Mouse (Mus musculus): ENCODE measurements around the gene Taf3.

- TF ChIP-seq CTCF (IDR thresholded peaks at IDR 0.05; ENCODE audit: borderline replicate concordance, insufficient read depth, low read depth, low read length) (no peak), POLR2A (IDR thresholded peaks at IDR 0.05; ENCODE audit: borderline replicate concordance, insufficient read depth, low read length) (no peak)
These were observed 58.5 kb downstream of the Taf3 start for GRCm38 (mm10) chr2:9989649-9990547.

All from cerebellum, adult 2 months (tissue).